Mouse (Mus musculus): Measurements from ENCODE around the gene Klkb1. TPM values are rescaled to one million over a fixed set of nuclear protein-coding genes. Genes with fewer than 3 reads are reported as not detected.

Klkb1 gene
- polyA plus RNA-seq, 1 experiment from 2014 or later, result not detected

DNA sequence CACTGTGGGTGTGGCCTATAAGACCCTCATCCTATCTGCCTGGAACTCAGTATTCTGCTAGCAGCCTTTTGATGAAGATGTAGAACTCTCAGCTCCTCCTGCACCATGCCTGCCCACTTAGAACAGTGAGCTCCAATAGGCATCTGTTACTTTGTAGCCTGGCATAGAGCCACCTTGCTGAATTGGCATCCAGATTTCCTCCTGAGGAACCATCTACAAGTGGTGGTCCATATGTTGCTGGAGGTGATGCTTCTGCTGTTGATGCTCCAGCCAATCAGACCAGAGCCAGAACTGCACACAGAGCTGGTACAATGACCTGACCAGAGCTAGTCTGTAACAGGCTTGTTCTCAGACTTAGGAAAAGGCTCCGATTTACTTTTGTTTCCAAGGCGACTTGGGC is 2.9 kb downstream of the Klkb1 start:
- 74% methylated on average over 2 of the region's 2 CpGs for WGBS
- Histone ChIP-seq H3K4me1 (ENCODE audit: control insufficient read depth, insufficient read depth, low read length) (no peaks in the 10 kb centered on the region), H3K36me3 (ENCODE audit: control insufficient read depth, insufficient read depth, low read length) (no peaks in the 10 kb centered on the region), H3K27ac (ENCODE audit: low read depth, low read length) (no peak overlapping the region), H3K9ac (ENCODE audit: low read length) (no peak overlapping the region), H3K4me2 (ENCODE audit: low read length) (no peak overlapping the region), H3K9me3 (replicated peaks; ENCODE audit: control insufficient read depth, low read length) (no peaks in the 10 kb centered on the region), H3K4me3 (ENCODE audit: low read depth, low read length) (no peak overlapping the region), H3K27me3 (replicated peaks; ENCODE audit: control insufficient read depth, insufficient read depth, low read length) (no peaks in the 10 kb centered on the region)
- ATAC-seq, result peak; percentile 85
- peak; percentile 81 for DNase-seq (ENCODE audit: low spot score)

DNA sequence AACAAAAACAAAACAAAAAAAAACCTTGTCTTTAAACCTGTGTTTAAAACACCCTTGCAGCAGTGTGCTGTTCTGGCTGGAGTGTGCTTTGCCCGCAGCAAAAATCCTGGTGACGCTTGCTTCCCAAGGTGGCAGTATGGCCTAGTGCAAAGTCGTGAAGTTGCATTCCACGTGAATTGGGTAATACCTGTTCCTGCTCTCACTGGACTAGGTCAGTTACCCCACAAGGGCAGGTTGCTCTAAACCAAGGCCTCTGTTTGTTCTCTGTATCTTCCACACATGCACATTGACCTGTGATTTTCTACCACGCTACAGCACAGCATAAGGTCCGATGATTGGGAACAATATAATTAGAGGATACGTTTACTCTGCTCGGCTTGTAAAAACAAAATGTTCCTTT is 13.0 kb downstream of the Klkb1 start:
- 83% methylated on average over 8 of the region's 8 CpGs for WGBS
- no peak for ATAC-seq

DNA sequence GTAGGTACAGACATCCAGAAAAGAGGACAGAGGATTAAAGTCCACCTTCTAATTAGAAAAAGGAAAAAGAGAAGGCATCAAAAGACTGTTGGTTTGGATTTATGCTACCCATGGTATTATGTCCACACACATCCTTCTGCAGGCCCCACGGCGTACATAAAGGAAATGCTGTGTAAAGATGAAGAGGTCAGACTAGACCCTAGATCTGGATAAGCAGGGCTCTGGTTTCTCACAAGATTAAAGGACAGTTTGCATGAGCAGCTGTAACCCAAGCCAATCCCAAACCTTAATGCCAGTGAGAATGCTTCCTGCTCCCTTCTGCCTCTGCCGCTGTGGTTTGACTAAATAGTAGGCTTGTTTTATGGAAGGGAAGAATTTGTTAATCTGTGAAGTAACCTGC is 17.2 kb downstream of the Klkb1 start:
- Histone ChIP-seq H3K9me3 (replicated peaks; ENCODE audit: control insufficient read depth, low read length) (no peaks in the 10 kb centered on the region), H3K4me1 (ENCODE audit: control insufficient read depth, insufficient read depth, low read length) (no peaks in the 10 kb centered on the region), H3K9ac (ENCODE audit: low read length) (no peak overlapping the region), H3K36me3 (ENCODE audit: control insufficient read depth, insufficient read depth, low read length) (no peaks in the 10 kb centered on the region), H3K4me2 (ENCODE audit: low read length) (no peak overlapping the region), H3K4me3 (ENCODE audit: low read depth, low read length) (no peak overlapping the region), H3K27me3 (replicated peaks; ENCODE audit: control insufficient read depth, insufficient read depth, low read length) (no peaks in the 10 kb centered on the region), H3K27ac (ENCODE audit: low read depth, low read length) (no peak overlapping the region)
- ATAC-seq (no peak), DNase-seq (ENCODE audit: low spot score) (no peak)
- 88% methylated on average over 3 of the region's 3 CpGs for WGBS

More for the DNA sequence above, 13.0 kb downstream of the Klkb1 start:
- Histone ChIP-seq H3K36me3 (ENCODE audit: control insufficient read depth, insufficient read depth, low read length) (no peaks in the 10 kb centered on the region), H3K9me3 (replicated peaks; ENCODE audit: control insufficient read depth, low read length) (no peaks in the 10 kb centered on the region), H3K4me3 (ENCODE audit: low read depth, low read length) (no peak overlapping the region), H3K9ac (ENCODE audit: low read length) (no peak overlapping the region), H3K4me2 (ENCODE audit: low read length) (no peak overlapping the region), H3K27me3 (replicated peaks; ENCODE audit: control insufficient read depth, insufficient read depth, low read length) (no peaks in the 10 kb centered on the region), H3K4me1 (ENCODE audit: control insufficient read depth, insufficient read depth, low read length) (no peaks in the 10 kb centered on the region), H3K27ac (ENCODE audit: low read depth, low read length) (no peak overlapping the region)
- no peak for DNase-seq (ENCODE audit: low spot score)

DNA sequence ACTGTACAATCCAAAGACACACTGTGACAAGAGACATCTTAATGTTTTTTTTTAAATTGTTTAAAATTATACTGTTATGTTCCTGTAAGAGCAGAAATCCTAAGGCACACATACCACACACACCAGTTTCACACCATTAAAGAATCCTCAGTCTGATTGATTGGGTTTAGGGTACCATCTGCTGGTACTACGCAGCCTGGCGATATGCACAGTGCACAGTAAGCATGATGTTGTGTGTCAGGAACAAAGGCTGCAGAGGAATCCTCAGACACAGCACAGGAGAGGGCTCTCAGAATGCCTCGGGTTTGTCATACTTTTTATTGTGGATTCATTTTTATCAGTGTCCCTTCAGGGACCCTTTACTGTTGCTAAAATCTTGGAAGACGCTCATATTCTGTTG is 20.3 kb downstream of the Klkb1 start:
- ATAC-seq, result peak; percentile 66; the same call in 1 of the 2 replicates
- Histone ChIP-seq H3K9me3 (replicated peaks; ENCODE audit: control insufficient read depth, low read length) (no peaks in the 10 kb centered on the region), H3K36me3 (ENCODE audit: control insufficient read depth, insufficient read depth, low read length) (no peaks in the 10 kb centered on the region), H3K4me1 (ENCODE audit: control insufficient read depth, insufficient read depth, low read length) (no peaks in the 10 kb centered on the region), H3K27me3 (replicated peaks; ENCODE audit: control insufficient read depth, insufficient read depth, low read length) (no peaks in the 10 kb centered on the region), H3K9ac (ENCODE audit: low read length) (no peak overlapping the region), H3K4me3 (ENCODE audit: low read depth, low read length) (no peak overlapping the region), H3K4me2 (ENCODE audit: low read length) (no peak overlapping the region), H3K27ac (ENCODE audit: low read depth, low read length) (no peak overlapping the region)
- 80% methylated on average over 4 of the region's 4 CpGs for WGBS
- DNase-seq (ENCODE audit: low spot score), result peak; percentile 25

DNA sequence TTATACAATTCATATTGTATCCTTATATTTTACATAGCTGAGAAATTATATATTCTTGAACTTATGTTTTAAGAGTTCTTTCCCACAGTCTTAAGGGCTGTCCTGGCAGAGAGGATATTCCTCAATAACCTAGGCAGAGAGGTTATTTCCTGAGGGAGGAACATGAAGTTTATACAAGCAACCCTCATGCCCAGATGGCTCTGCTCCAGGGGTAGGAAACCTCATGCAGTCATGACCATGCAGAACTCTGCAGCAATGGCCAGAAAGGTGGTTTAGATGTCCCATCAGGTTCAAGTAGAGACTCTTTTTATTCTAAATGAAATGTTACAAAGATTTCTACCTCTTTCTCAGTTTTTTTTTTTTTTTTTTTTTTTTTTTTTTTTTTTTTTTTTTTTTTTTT is 25.6 kb downstream of the Klkb1 start:
- H3K4me3 ChIP-seq (ENCODE audit: low read depth, low read length), result no peak overlapping the region
- H3K9ac ChIP-seq (ENCODE audit: low read length), result no peak overlapping the region
- no peaks in the 10 kb centered on the region for H3K27me3 ChIP-seq (replicated peaks; ENCODE audit: control insufficient read depth, insufficient read depth, low read length)
- H3K9me3 ChIP-seq (replicated peaks; ENCODE audit: control insufficient read depth, low read length), result no peaks in the 10 kb centered on the region
- H3K27ac ChIP-seq (ENCODE audit: low read depth, low read length), result no peak overlapping the region
- no peaks in the 10 kb centered on the region for H3K36me3 ChIP-seq (ENCODE audit: control insufficient read depth, insufficient read depth, low read length)
- H3K4me1 ChIP-seq (ENCODE audit: control insufficient read depth, insufficient read depth, low read length), result no peaks in the 10 kb centered on the region
- DNase-seq (ENCODE audit: low spot score), result no peak
- ATAC-seq, result no peak
- no peak overlapping the region for H3K4me2 ChIP-seq (ENCODE audit: low read length)

DNA sequence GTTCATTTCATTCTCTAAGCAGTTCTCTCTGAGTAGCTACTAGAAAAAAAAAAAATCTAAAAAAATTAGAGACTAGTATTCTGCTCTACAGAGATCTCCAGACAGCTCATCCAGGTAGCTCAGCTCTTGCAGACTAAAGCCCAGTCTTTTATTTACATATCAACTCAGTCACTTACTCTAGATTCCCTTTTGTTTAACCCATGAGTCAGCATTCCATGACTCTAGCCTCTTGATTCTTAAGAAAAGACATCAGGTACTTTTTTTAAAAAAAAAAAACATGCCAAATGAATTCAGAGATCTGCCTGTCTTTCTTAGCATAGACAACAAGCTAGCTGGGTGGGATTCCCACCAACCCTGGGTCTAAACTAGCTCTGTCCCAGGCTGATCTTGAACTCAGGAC is 26.2 kb downstream of the Klkb1 start:
- Histone ChIP-seq H3K9me3 (replicated peaks; ENCODE audit: control insufficient read depth, low read length) (no peaks in the 10 kb centered on the region), H3K4me3 (ENCODE audit: low read depth, low read length) (no peak overlapping the region), H3K27ac (ENCODE audit: low read depth, low read length) (no peak overlapping the region), H3K27me3 (replicated peaks; ENCODE audit: control insufficient read depth, insufficient read depth, low read length) (no peaks in the 10 kb centered on the region), H3K36me3 (ENCODE audit: control insufficient read depth, insufficient read depth, low read length) (no peaks in the 10 kb centered on the region), H3K4me2 (ENCODE audit: low read length) (no peak overlapping the region), H3K9ac (ENCODE audit: low read length) (no peak overlapping the region), H3K4me1 (ENCODE audit: control insufficient read depth, insufficient read depth, low read length) (no peaks in the 10 kb centered on the region)
- ATAC-seq, result no peak
- no peak for DNase-seq (ENCODE audit: low spot score)

DNA sequence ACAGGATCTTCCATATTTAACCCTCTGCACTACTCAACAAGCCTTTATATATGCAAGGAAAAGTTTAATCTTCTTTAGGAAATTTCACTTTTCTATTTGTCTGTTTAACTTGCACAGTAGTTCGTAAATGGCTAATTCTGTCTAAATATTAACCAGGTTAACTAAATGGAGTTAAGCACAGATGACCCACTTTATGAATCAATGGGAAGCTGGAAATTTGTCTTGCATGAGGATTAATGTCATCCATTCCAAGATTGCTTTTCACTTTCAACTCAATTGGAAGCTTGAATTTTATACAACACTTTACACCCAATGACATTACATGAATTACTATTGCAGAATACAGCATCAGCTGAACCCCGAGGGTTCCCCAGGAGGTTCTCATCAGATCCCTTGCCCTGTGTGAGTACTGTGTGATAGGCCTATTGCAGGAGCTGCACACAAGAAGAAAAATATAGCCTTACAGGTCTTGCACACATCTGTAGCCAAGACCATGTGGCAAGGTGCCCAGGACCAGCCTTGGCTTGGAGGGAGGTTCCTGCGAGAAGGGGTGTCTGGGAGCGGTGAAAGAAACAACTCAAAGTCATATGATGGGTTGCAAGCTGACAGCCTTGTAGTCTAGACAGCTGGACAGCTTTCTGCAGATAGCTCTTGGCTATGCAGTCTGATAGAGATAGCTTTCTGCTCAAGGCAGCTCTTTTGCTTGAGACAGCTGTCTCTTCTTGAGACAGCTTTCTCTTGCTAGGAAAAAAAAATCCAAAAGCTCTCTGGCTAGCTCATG is 26.9 kb downstream of the Klkb1 start:
- no peaks in the 10 kb centered on the region for H3K9me3 ChIP-seq (replicated peaks; ENCODE audit: control insufficient read depth, low read length)
- H3K27ac ChIP-seq (ENCODE audit: low read depth, low read length), result no peak overlapping the region
- no peak overlapping the region for H3K9ac ChIP-seq (ENCODE audit: low read length)
- ATAC-seq (no peak), DNase-seq (ENCODE audit: low spot score) (no peak)
- no peak overlapping the region for H3K4me3 ChIP-seq (ENCODE audit: low read depth, low read length)
- WGBS, result 88% methylated on average over 4 of the region's 4 CpGs
- no peaks in the 10 kb centered on the region for H3K27me3 ChIP-seq (replicated peaks; ENCODE audit: control insufficient read depth, insufficient read depth, low read length)
- no peak overlapping the region for H3K4me2 ChIP-seq (ENCODE audit: low read length)
- H3K4me1 ChIP-seq (ENCODE audit: control insufficient read depth, insufficient read depth, low read length), result no peaks in the 10 kb centered on the region
- H3K36me3 ChIP-seq (ENCODE audit: control insufficient read depth, insufficient read depth, low read length), result no peaks in the 10 kb centered on the region

DNA sequence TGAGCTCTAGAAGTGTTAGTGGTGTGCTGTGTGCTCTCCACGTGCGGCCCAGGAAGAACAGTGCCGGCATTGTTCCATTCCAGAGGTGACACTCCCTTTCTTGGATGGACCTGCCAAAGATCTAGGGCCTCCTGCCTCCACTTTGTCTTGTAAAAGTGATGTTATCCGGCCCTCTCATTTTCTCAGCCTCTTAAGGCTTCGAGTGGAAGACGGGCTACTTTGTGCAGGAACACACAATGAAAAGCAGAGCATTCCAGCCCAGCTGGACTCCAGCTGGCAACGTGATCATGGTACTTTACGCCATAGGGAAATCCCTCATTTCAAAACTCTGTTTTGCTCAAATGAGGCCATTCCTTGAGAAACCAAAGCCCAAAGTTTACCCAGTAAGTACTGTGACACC is 27.7 kb downstream of the Klkb1 start:
- DNase-seq (ENCODE audit: low spot score), result no peak
- WGBS, result 39% methylated on average over 8 of the region's 8 CpGs
- H3K27me3 ChIP-seq (replicated peaks; ENCODE audit: control insufficient read depth, insufficient read depth, low read length), result no peaks in the 10 kb centered on the region
- H3K4me2 ChIP-seq (ENCODE audit: low read length), result no peak overlapping the region
- H3K4me1 ChIP-seq (ENCODE audit: control insufficient read depth, insufficient read depth, low read length), result no peaks in the 10 kb centered on the region
- H3K4me3 ChIP-seq (ENCODE audit: low read depth, low read length), result no peak overlapping the region
- H3K36me3 ChIP-seq (ENCODE audit: control insufficient read depth, insufficient read depth, low read length), result no peaks in the 10 kb centered on the region
- H3K27ac ChIP-seq (ENCODE audit: low read depth, low read length), result no peak overlapping the region
- no peak for ATAC-seq
- no peak overlapping the region for H3K9ac ChIP-seq (ENCODE audit: low read length)
- H3K9me3 ChIP-seq (replicated peaks; ENCODE audit: control insufficient read depth, low read length), result no peaks in the 10 kb centered on the region

DNA sequence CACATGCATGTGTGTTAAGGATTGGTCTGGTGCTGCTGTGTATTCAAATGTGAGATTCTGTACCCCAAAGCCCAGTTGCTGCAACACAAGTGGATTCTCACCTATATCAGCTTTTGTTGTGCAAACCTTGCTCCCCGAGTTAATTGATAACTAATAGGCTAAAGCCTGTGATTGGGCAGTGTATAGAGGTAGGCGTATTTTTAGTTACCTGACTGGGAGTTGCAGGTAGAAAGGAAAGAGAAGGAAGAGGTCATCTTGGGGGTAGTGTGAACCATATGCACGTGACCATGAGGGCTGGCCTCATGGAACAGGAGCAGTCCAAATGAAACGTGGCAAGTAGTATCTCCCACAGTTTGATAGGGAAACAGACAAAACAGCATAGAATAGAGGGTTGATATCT is 29.7 kb downstream of the Klkb1 start:
- Histone ChIP-seq H3K4me3 (ENCODE audit: low read depth, low read length) (no peak overlapping the region), H3K9me3 (replicated peaks; ENCODE audit: control insufficient read depth, low read length) (no peaks in the 10 kb centered on the region), H3K27me3 (replicated peaks; ENCODE audit: control insufficient read depth, insufficient read depth, low read length) (no peaks in the 10 kb centered on the region), H3K9ac (ENCODE audit: low read length) (no peak overlapping the region), H3K27ac (ENCODE audit: low read depth, low read length) (no peak overlapping the region), H3K36me3 (ENCODE audit: control insufficient read depth, insufficient read depth, low read length) (no peaks in the 10 kb centered on the region), H3K4me2 (ENCODE audit: low read length) (no peak overlapping the region), H3K4me1 (ENCODE audit: control insufficient read depth, insufficient read depth, low read length) (no peaks in the 10 kb centered on the region)
- WGBS, result 92% methylated on average over 4 of the region's 4 CpGs
- no peak for ATAC-seq
- DNase-seq (ENCODE audit: low spot score), result no peak

All from forebrain, embryonic 14.5 days (tissue).